Mouse (Mus musculus) lung, embryonic 14.5 days (tissue): ENCODE results near the gene Htr2b. TPM values are rescaled to one million over a fixed set of nuclear protein-coding genes. Genes with fewer than 3 reads are reported as not detected.
A peak's percentile ranks its signal among the peaks of the same experiment; 100 is the strongest.

Source experiments
- ATAC-seq: fragments of 200-750 bp; cut with Nextera tagmentation; 2 replicates; pipeline ENCODE4 v1.8.0; 2017; ENCODE audit warnings: mild to moderate bottlenecking, moderate TSS enrichment, moderate library complexity; ENCODE audit not compliant: insufficient read depth
- DNase-seq: peaks from one replicate; pipeline ENCODE4 v3.0.0-alpha.2; 2015
- H3K27ac ChIP-seq: fragments of 300-500 bp; sonication (generic); 2 replicates; pipeline ENCODE4 v1.5.1; 2014; ENCODE audit warnings: low read depth, mild to moderate bottlenecking, moderate library complexity
- H3K27me3 ChIP-seq: fragments of 300-500 bp; sonication (generic); 2 replicates; pipeline ENCODE4 v1.6.1; 2014; ENCODE audit warnings: low read length, control low read depth; ENCODE audit not compliant: insufficient read depth
- H3K36me3 ChIP-seq: fragments of 300-500 bp; sonication (generic); 2 replicates; pipeline ENCODE4 v1.6.1; 2014; ENCODE audit warnings: control low read depth; ENCODE audit not compliant: insufficient read depth
- H3K4me1 ChIP-seq: fragments of 300-500 bp; sonication (generic); 2 replicates; pipeline ENCODE4 v1.6.1; 2014; ENCODE audit warnings: antibody characterized with exemption, control low read depth; ENCODE audit not compliant: insufficient read depth
- H3K4me2 ChIP-seq: fragments of 300-500 bp; sonication (generic); 2 replicates; pipeline ENCODE4 v1.6.1; 2014; ENCODE audit warnings: mild to moderate bottlenecking
- H3K4me3 ChIP-seq: fragments of 300-500 bp; sonication (generic); 2 replicates; pipeline ENCODE4 v1.5.1; 2014; ENCODE audit warnings: low read depth, low read length
- H3K9ac ChIP-seq: fragments of 300-500 bp; sonication (generic); 2 replicates; pipeline ENCODE4 v1.6.1; 2014
- H3K9me3 ChIP-seq: fragments of 300-500 bp; sonication (generic); 2 replicates; pipeline ENCODE4 v1.6.1; 2016; ENCODE audit warnings: low read depth, low read length, control low read depth
- CTCF ChIP-seq: IDR thresholded peaks from 2 replicates; pipeline ENCODE4 v1.5.1; 2016; ENCODE audit warnings: antibody characterized with exemption, low read depth
- WGBS: fragments of 180-500 bp; shearing (Covaris S2); extraction: QIAGEN DNeasy Blood & Tissue Kit; methylation state at CpG from one replicate; pipeline ENCODE4 v1.1.7; 2014; 5-methylcytosine and 5-hydroxymethylcytosine counted together
- polyA plus RNA-seq: library from polyadenylated mRNA; unstranded; fragments of >200 nt; fragmentation: Nextera tagmentation; extraction: Ambion mirVana; gene quantifications from 2 replicates; pipeline ENCODE4 v1.2.1, GENCODE M21; 2014

Gene Htr2b
- polyA plus RNA-seq, 1 experiment from 2014 or later, result 0.63 TPM

- no peak overlapping the region for H3K9ac ChIP-seq
- H3K27me3 ChIP-seq, result no peaks in the 10 kb centered on the region
- H3K36me3 ChIP-seq, result peaks cover 33% of the 10 kb centered on the region
- no peak for TF ChIP-seq CTCF
- H3K4me1 ChIP-seq, result no peaks in the 10 kb centered on the region
- ATAC-seq (no peak; the same call in 1 of the 2 replicates), DNase-seq (peak; percentile 12)
- no peaks in the 10 kb centered on the region for H3K9me3 ChIP-seq
- H3K4me2 ChIP-seq, result no peak overlapping the region
- 79% methylated on average over 3 of the region's 3 CpGs for WGBS
- no peak overlapping the region for H3K4me3 ChIP-seq
- no peak overlapping the region for H3K27ac ChIP-seq
These were observed 2.4 kb upstream of the Htr2b start for GRCm38 (mm10) chr1:86114141-86114540.

GRCm38 (mm10) chr1:86105054-86105453, 6.7 kb downstream of the Htr2b start:
- 58% methylated on average over 1 of the region's 1 CpGs for WGBS
- Histone ChIP-seq H3K4me3 (no peak overlapping the region), H3K27me3 (no peaks in the 10 kb centered on the region), H3K36me3 (peaks cover 27% of the 10 kb centered on the region), H3K9me3 (no peaks in the 10 kb centered on the region), H3K9ac (no peak overlapping the region), H3K4me2 (no peak overlapping the region), H3K27ac (no peak overlapping the region), H3K4me1 (no peaks in the 10 kb centered on the region)
- ATAC-seq (no peak), DNase-seq (no peak)
- TF ChIP-seq CTCF, result no peak

- Histone ChIP-seq H3K4me3 (no peak overlapping the region), H3K4me1 (no peaks in the 10 kb centered on the region), H3K27me3 (no peaks in the 10 kb centered on the region), H3K9ac (no peak overlapping the region), H3K27ac (no peak overlapping the region), H3K36me3 (peaks cover 71% of the 10 kb centered on the region), H3K9me3 (no peaks in the 10 kb centered on the region), H3K4me2 (no peak overlapping the region)
- DNase-seq (no peak), ATAC-seq (no peak)
- WGBS, result 82% methylated on average over 7 of the region's 7 CpGs
- 0 out of 2 replicates have a peak, but pooled peaks have one; percentile 2 for TF ChIP-seq CTCF
These were observed 17.4 kb downstream of the Htr2b start for GRCm38 (mm10) chr1:86094413-86094812.

- Histone ChIP-seq H3K27ac (no peak overlapping the region), H3K36me3 (peaks cover 71% of the 10 kb centered on the region), H3K4me3 (no peak overlapping the region), H3K4me2 (no peak overlapping the region), H3K9ac (no peak overlapping the region), H3K27me3 (no peaks in the 10 kb centered on the region), H3K4me1 (no peaks in the 10 kb centered on the region), H3K9me3 (no peaks in the 10 kb centered on the region)
- no peak for TF ChIP-seq CTCF
- ATAC-seq, result no peak
- no peak for DNase-seq
- 97% methylated on average over 2 of the region's 2 CpGs for WGBS
These were observed 35.2 kb downstream of the Htr2b start for GRCm38 (mm10) chr1:86076565-86076964.

- peak; percentile 96 for ATAC-seq
- H3K4me3 ChIP-seq, result peak within 1 kb of the TSS; percentile 99
- no peaks in the 10 kb centered on the region for H3K9me3 ChIP-seq
- WGBS, result under 1% methylated on average over 47 of the region's 47 CpGs
- no peaks in the 10 kb centered on the region for H3K27me3 ChIP-seq
- H3K36me3 ChIP-seq, result no peaks in the 10 kb centered on the region
- peak within 1 kb of the TSS; percentile 89 for H3K4me2 ChIP-seq
- H3K27ac ChIP-seq, result peak within 1 kb of the TSS; percentile 67
- DNase-seq, result peak; percentile 96
- peak within 1 kb of the TSS; percentile 98 for H3K9ac ChIP-seq
- TF ChIP-seq CTCF, result peak; percentile 87
- H3K4me1 ChIP-seq, result 0 out of 2 replicates have a peak, but pooled peaks cover 6% of the 10 kb centered on the region
These were observed 47.3 kb downstream of the Htr2b start, which contains the start of gene Psmd1 for GRCm38 (mm10) chr1:86064271-86064991. Gene Psmd1, plus strand, starts transcription at chr1:86064387.

DNA sequence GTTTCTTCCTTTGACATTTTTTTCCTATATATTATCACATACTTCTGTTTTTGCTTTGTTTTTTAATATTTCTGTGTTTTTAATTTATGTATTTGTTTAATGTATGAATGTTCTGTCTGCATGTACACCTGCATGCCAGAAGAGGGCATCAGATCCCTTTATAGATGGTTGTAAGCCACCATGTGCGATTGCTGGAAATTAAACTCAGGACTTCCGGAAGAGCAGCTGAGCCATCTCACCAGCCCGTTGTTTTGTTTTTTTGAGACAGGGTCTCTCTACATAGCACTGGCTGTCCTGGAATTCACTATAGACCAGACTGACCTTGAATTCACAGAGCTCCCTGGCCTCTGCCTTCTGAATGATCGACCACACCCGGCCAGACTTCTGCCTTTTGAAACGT, 49.2 kb downstream of the Htr2b start:
- no peak for TF ChIP-seq CTCF
- Histone ChIP-seq H3K4me2 (no peak overlapping the region), H3K4me3 (no peak overlapping the region), H3K4me1 (0 out of 2 replicates have a peak, but pooled peaks cover 6% of the 10 kb centered on the region), H3K9ac (no peak overlapping the region), H3K9me3 (no peaks in the 10 kb centered on the region), H3K36me3 (no peaks in the 10 kb centered on the region), H3K27ac (no peak overlapping the region), H3K27me3 (no peaks in the 10 kb centered on the region)
- no peak for DNase-seq
- whole genome bisulfite sequencing, result 86% methylated on average over 6 of the region's 6 CpGs
- no peak for ATAC-seq

GRCm38 (mm10) chr1:86058856-86059769, 52.7 kb downstream of the Htr2b start:
- no peak overlapping the region for H3K27ac ChIP-seq
- peak overlapping the region; percentile 64 for H3K4me2 ChIP-seq
- WGBS, result 10% methylated on average over 21 of the region's 21 CpGs
- peak overlapping the region; percentile 30 for H3K4me3 ChIP-seq
- H3K27me3 ChIP-seq, result no peaks in the 10 kb centered on the region
- peak; percentile 89 for TF ChIP-seq CTCF
- H3K4me1 ChIP-seq, result no peaks in the 10 kb centered on the region
- H3K36me3 ChIP-seq, result no peaks in the 10 kb centered on the region
- DNase-seq, result peak; percentile 97
- peak; percentile 85 for ATAC-seq
- peak overlapping the region; percentile 36 for H3K9ac ChIP-seq
- no peaks in the 10 kb centered on the region for H3K9me3 ChIP-seq
